10 mouse cellular contexts compared by ENCODE assay signal in genomic region chr6:112245639-112246038, GRCm38 (mm10). TPM values are rescaled to one million over a fixed set of nuclear protein-coding genes. Genes with fewer than 3 reads are reported as not detected.
DNase-seq lines count a peak whose midpoint lies in the region; ATAC-seq and TF ChIP-seq lines count a peak whose summit lies in the region.
"Had no signal": no experiment of that assay in that cellular context is flagged by ENCODE, and none has a peak within 500 bp of the region (broad histone marks: within the 10 kb centered on the region; RNA-seq: fewer than 3 reads in every experiment).

No protein-coding gene starts in this region.

- DNase-seq in hindbrain, embryonic 10.5 days (ENCODE audit: low spot score) = no peak
- peak; percentile 96 for DNase-seq in adrenal gland, adult 2 months
- DNase-seq in gastrocnemius, postnatal 10 days = peak; percentile 39
- DNase-seq in hindbrain, postnatal 0 days (ENCODE audit: low spot score) = peak; percentile 83
- DNase-seq in liver, postnatal 0 days = peak; percentile 67
- DNase-seq in stomach, postnatal 0 days (ENCODE audit: low spot score) = peak; percentile 68
- no peak for DNase-seq in embryo, embryonic 11 days

- no peaks in the 10 kb centered on the region for H3K4me1 ChIP-seq in hindbrain, embryonic 12.5 days
- no peaks in the 10 kb centered on the region for H3K4me1 ChIP-seq in hindbrain, embryonic 10.5 days (replicated peaks)
- no peaks in the 10 kb centered on the region for H3K4me1 ChIP-seq in hindbrain, postnatal 0 days (ENCODE audit: insufficient read depth, low read length)
- peaks cover 8% of the 10 kb centered on the region for H3K4me1 ChIP-seq in liver, postnatal 0 days (ENCODE audit: insufficient read depth)
- H3K4me1 ChIP-seq in stomach, postnatal 0 days (replicated peaks; ENCODE audit: control insufficient read depth, insufficient read depth) = 0 out of 2 replicates have a peak, but pooled peaks cover 2% of the 10 kb centered on the region

- no peak overlapping the region for H3K9ac ChIP-seq in hindbrain, embryonic 12.5 days
- no peak overlapping the region for H3K9ac ChIP-seq in hindbrain, postnatal 0 days (replicated peaks; ENCODE audit: low read length)
- H3K9ac ChIP-seq in liver, postnatal 0 days (replicated peaks) = no peak overlapping the region
- no peak overlapping the region for H3K9ac ChIP-seq in stomach, postnatal 0 days (ENCODE audit: low read length)

- H3K27me3 ChIP-seq in hindbrain, embryonic 12.5 days = no peaks in the 10 kb centered on the region
- no peaks in the 10 kb centered on the region for H3K27me3 ChIP-seq in hindbrain, embryonic 10.5 days (ENCODE audit: insufficient read depth, poor library complexity, severe bottlenecking)
- H3K27me3 ChIP-seq in hindbrain, postnatal 0 days (ENCODE audit: insufficient read depth, low read length) = no peaks in the 10 kb centered on the region
- no peaks in the 10 kb centered on the region for H3K27me3 ChIP-seq in liver, postnatal 0 days (ENCODE audit: insufficient read depth, low read length)
- H3K27me3 ChIP-seq in stomach, postnatal 0 days (ENCODE audit: control insufficient read depth, insufficient read depth, low read length) = no peaks in the 10 kb centered on the region
- H3K27me3 ChIP-seq: CH12.LX had no signal

- TF ChIP-seq CTCF in hindbrain, postnatal 0 days (IDR thresholded peaks at IDR 0.05; ENCODE audit: low read depth) = no peak
- TF ChIP-seq CTCF in liver, postnatal 0 days (IDR thresholded peaks at IDR 0.05; ENCODE audit: low read depth) = no peak
- TF ChIP-seq CTCF in stomach, postnatal 0 days (IDR thresholded peaks at IDR 0.05; ENCODE audit: low read depth) = no peak

- H3K4me2 ChIP-seq in hindbrain, embryonic 12.5 days (replicated peaks) = no peak overlapping the region
- no peak overlapping the region for H3K4me2 ChIP-seq in hindbrain, postnatal 0 days (ENCODE audit: low read depth, low read length)
- H3K4me2 ChIP-seq in liver, postnatal 0 days (ENCODE audit: low read depth, low read length) = no peak overlapping the region
- no peak overlapping the region for H3K4me2 ChIP-seq in stomach, postnatal 0 days (replicated peaks; ENCODE audit: low read depth)

- no peaks in the 10 kb centered on the region for H3K36me3 ChIP-seq in hindbrain, embryonic 12.5 days
- H3K36me3 ChIP-seq in hindbrain, embryonic 10.5 days = no peaks in the 10 kb centered on the region
- H3K36me3 ChIP-seq in hindbrain, postnatal 0 days (ENCODE audit: insufficient read depth, low read length) = no peaks in the 10 kb centered on the region
- no peaks in the 10 kb centered on the region for H3K36me3 ChIP-seq in liver, postnatal 0 days (replicated peaks; ENCODE audit: insufficient read depth, low read length)
- H3K36me3 ChIP-seq in stomach, postnatal 0 days (ENCODE audit: control insufficient read depth, insufficient read depth, low read length) = no peaks in the 10 kb centered on the region

- TF ChIP-seq EP300 in liver, postnatal 0 days (IDR thresholded peaks at IDR 0.05; ENCODE audit: low read depth) = no peak
- no peak for TF ChIP-seq EP300 in stomach, postnatal 0 days (optimal IDR thresholded peaks at IDR 0.05)

- WGBS in hindbrain, embryonic 12.5 days = 78% methylated on average over 4 of the region's 4 CpGs
- WGBS in hindbrain, embryonic 10.5 days = 88% methylated on average over 4 of the region's 4 CpGs
- WGBS in hindbrain, postnatal 0 days = 30% methylated on average over 4 of the region's 4 CpGs
- 58% methylated on average over 4 of the region's 4 CpGs for WGBS in liver, postnatal 0 days (ENCODE audit: insufficient replicate concordance)
- 30% methylated on average over 4 of the region's 4 CpGs for whole genome bisulfite sequencing in stomach, postnatal 0 days

- 0 out of 2 replicates have a peak, but pooled peaks have one; percentile 19 for ATAC-seq in hindbrain, embryonic 12.5 days (ENCODE audit: low FRiP score)
- ATAC-seq in hindbrain, postnatal 0 days = peak; percentile 89
- peak; percentile 76 for ATAC-seq in liver, postnatal 0 days
- ATAC-seq in stomach, postnatal 0 days (ENCODE audit: low FRiP score, low TSS enrichment) = peak; percentile 74

- no peak overlapping the region for H3K4me3 ChIP-seq in hindbrain, embryonic 12.5 days
- H3K4me3 ChIP-seq in hindbrain, embryonic 10.5 days = no peak overlapping the region
- H3K4me3 ChIP-seq in hindbrain, postnatal 0 days (ENCODE audit: low read length) = no peak overlapping the region
- no peak overlapping the region for H3K4me3 ChIP-seq in liver, postnatal 0 days (ENCODE audit: low read depth, low read length)
- no peak overlapping the region for H3K4me3 ChIP-seq in stomach, postnatal 0 days (ENCODE audit: low read depth, low read length)

- no peaks in the 10 kb centered on the region for H3K9me3 ChIP-seq in hindbrain, embryonic 12.5 days (replicated peaks)
- H3K9me3 ChIP-seq in hindbrain, embryonic 10.5 days = no peaks in the 10 kb centered on the region
- no peaks in the 10 kb centered on the region for H3K9me3 ChIP-seq in hindbrain, postnatal 0 days (ENCODE audit: low read length)
- no peaks in the 10 kb centered on the region for H3K9me3 ChIP-seq in liver, postnatal 0 days (ENCODE audit: low read length)
- no peaks in the 10 kb centered on the region for H3K9me3 ChIP-seq in stomach, postnatal 0 days (ENCODE audit: control insufficient read depth, low read length)

- no peak overlapping the region for H3K27ac ChIP-seq in hindbrain, embryonic 12.5 days
- no peak overlapping the region for H3K27ac ChIP-seq in hindbrain, embryonic 10.5 days
- no peak overlapping the region; the same call in 1 of the 2 replicates for H3K27ac ChIP-seq in hindbrain, postnatal 0 days
- H3K27ac ChIP-seq in liver, postnatal 0 days (ENCODE audit: low read depth) = no peak overlapping the region
- no peak overlapping the region for H3K27ac ChIP-seq in stomach, postnatal 0 days (replicated peaks)
- H3K27ac ChIP-seq: macrophage had no signal

RNA-seq across cellular contexts. Expression of gene Lmcd1, which starts 27.9 kb away (rescaled TPM):
- 13.1 and 16.4 TPM in 2 replicates for polyA plus RNA-seq in hindbrain, embryonic 12.5 days (2016; fragmentation: Nextera tagmentation; extraction: Ambion mirVana)
- polyA plus RNA-seq in hindbrain, embryonic 10.5 days (2016; fragmentation: Nextera tagmentation; extraction: Ambion mirVana) = 1.7 and 2.8 TPM in 2 replicates
- total RNA-seq in adrenal gland, adult 2 months (2021) = 10 to 100 TPM in 1 of 2 experiments, 1 to 10 TPM in 1; 8.3 to 10.5 TPM
- 6.4 and 8.1 TPM in 2 replicates for polyA plus RNA-seq in adrenal gland, adult 2 months (2012; rRNA removed)
- 10 to 100 TPM; 76.1 to 89.7 TPM for total RNA-seq in gastrocnemius, postnatal 10 days (2021)
- 17.1 and 17.3 TPM in 2 replicates for total RNA-seq in hindbrain, postnatal 0 days (2014; rRNA removed)
- polyA plus RNA-seq in hindbrain, postnatal 0 days (2015; fragmentation: Nextera tagmentation; extraction: Ambion mirVana) = 12.9 and 15.9 TPM in 2 replicates
- polyA plus RNA-seq in liver, postnatal 0 days (2015; fragmentation: Nextera tagmentation; extraction: Ambion mirVana) = 0.65 and 1.5 TPM in 2 replicates
- polyA plus RNA-seq in stomach, postnatal 0 days (2015; fragmentation: Nextera tagmentation; extraction: Ambion mirVana) = 12.5 and 13.2 TPM in 2 replicates
- polyA plus RNA-seq: macrophage had no signal

Comparison
In these comparisons a context has a peak if more than half of its experiments do, and no peak if none do; other contexts are left out.
1. DNase-seq: peak in adrenal gland, adult 2 months (single experiment), gastrocnemius, postnatal 10 days (single experiment), hindbrain, postnatal 0 days (single experiment), liver, postnatal 0 days (single experiment) and stomach, postnatal 0 days (single experiment); none in hindbrain, embryonic 10.5 days (single experiment) and embryo, embryonic 11 days (single experiment).
2. ATAC-seq: peak in every context shown above with its lines; median percentile 89 in hindbrain, postnatal 0 days; 76 in liver, postnatal 0 days; 74 in stomach, postnatal 0 days; 19 in hindbrain, embryonic 12.5 days.